Mouse (Mus musculus): ENCODE measurements at regions not wholly inside any gene's neighbourhood (a gene's known extent, or its start where the extent isn't known, plus 50 kb on each side); places are given as distances from the start of the nearest gene placed in this dataset.

GRCm38 (mm10) chr6:51162208-51163082 lies 270.0 kb upstream of the Nfe2l3 start:
- no peak for DNase-seq (ENCODE audit: low read depth, low spot score)

GRCm38 (mm10) chr6:51163266-51163665 lies 269.2 kb upstream of the Nfe2l3 start:
- DNase-seq (ENCODE audit: low read depth, low spot score), result no peak

GRCm38 (mm10) chr6:51163882-51164281 lies 268.6 kb upstream of the Nfe2l3 start:
- no peak for DNase-seq (ENCODE audit: low read depth, low spot score)

- DNase-seq (ENCODE audit: low read depth, low spot score), result no peak
Measured at GRCm38 (mm10) chr6:51167028-51167427, 265.4 kb upstream of the Nfe2l3 start.

- DNase-seq (ENCODE audit: low read depth, low spot score), result peak; percentile 74
Measured at GRCm38 (mm10) chr6:51168048-51168447, 264.4 kb upstream of the Nfe2l3 start.

DNA sequence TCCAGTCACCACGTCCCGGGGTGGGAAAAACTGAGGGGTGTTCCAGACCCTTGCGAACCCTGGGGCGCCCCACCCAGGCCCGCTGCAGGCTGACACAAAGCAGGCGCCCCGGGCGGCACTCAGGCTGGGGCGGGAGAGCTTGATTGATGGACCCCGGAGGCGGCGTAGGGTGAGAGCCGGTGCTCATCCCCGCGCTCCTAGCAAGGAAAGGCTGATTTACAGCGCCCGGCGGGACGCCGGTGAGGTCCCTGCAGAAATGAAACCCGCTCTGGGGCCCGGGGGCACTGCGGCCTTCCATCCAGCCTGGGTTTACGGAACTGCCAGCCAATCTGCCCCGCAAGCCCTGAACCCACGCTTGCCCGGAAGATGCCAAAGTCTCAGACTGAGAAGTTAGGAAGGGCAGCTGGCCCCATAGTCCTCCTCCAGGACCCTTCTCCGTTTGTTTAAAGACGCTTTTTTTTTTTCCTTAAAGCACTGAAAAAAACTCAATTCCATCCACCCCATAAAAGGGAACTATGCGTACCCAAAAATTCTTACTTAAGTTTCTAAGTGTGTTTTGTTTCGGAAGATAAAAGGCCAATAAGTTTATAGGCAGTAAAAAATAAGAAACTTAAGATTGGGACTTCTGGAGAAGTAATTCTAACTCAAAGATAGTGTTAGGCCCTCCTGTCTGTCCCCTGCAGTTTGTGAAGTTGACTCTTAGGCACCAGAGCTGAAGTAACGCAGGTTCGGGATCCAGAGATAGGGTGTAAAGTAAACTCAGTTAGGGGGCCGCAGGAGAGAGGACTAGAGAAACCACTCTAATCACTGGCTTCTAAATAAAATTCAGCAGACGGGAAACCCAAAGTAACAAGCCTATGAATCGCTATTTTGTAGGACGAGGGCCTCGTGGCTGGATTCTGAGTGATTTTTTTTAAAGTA lies 263.4 kb upstream of the Nfe2l3 start:
- no peak for DNase-seq (ENCODE audit: low read depth, low spot score)

DNA sequence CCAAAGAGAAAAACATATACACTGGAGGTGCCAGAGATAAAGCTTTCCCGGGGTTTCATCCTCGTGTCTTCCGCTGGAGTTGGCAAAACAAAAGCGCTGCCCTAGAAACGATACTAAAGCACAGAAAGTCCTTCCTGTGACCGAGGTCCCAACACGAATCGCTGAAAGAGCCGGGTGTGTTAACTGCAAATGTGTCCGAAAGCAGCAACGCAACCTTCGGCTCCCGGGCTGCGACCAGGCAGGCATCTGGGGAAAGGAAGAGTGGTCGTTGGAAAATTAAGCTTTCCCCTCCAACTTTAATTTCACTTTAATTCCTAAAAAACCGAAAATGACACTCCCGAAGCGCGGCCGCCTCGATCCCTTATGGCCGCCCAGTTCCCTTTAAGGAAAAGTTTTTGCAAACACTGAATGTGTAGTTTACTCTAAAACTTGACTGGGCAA lies 262.5 kb upstream of the Nfe2l3 start:
- DNase-seq (ENCODE audit: low read depth, low spot score), result no peak

DNA sequence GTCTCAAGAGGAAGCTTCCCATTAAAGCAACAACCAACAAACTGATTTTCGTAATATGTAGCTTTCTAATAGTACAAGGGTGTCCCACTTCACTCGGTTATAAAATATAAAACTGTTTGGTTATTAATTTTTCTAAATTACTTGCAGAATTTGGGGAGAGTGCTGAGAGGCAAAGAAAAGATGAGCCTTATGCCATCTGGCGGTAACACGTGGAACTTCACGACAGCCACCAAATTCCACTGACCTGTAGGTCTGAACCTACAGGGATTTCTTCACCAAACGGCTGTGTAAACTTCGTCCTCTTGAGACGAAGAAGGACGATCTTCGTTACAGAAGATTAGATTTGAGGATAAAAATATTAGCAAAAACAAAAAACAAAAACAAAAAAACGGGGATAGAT lies 262.1 kb upstream of the Nfe2l3 start:
- peak; percentile 77 for DNase-seq (ENCODE audit: low read depth, low spot score)

DNA sequence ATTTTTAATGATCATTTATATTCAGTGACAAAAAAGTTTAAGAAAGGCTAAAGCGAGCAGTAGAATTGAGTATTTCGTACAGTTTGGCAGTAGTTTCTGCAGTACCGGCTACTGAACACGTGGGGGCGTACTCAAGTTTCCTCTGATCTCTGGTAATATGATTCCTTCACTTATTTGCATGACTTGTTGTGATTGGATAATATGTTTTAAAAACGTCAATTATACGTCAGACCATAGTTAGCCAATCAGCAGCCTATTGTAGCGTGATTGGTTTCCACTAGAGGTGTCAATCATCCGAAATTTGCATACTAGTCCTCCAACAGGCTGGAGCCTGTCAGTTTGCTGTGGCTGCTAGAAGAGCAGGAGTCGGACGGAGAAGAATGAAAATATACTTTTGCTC lies 261.6 kb upstream of the Nfe2l3 start:
- DNase-seq (ENCODE audit: low read depth, low spot score), result peak; percentile 65

- no peak for DNase-seq (ENCODE audit: low read depth, low spot score)
Measured at GRCm38 (mm10) chr6:51171761-51172160, 260.7 kb upstream of the Nfe2l3 start.

GRCm38 (mm10) chr6:51172331-51172791 lies 260.1 kb upstream of the Nfe2l3 start:
- DNase-seq (ENCODE audit: low read depth, low spot score), result no peak

DNA sequence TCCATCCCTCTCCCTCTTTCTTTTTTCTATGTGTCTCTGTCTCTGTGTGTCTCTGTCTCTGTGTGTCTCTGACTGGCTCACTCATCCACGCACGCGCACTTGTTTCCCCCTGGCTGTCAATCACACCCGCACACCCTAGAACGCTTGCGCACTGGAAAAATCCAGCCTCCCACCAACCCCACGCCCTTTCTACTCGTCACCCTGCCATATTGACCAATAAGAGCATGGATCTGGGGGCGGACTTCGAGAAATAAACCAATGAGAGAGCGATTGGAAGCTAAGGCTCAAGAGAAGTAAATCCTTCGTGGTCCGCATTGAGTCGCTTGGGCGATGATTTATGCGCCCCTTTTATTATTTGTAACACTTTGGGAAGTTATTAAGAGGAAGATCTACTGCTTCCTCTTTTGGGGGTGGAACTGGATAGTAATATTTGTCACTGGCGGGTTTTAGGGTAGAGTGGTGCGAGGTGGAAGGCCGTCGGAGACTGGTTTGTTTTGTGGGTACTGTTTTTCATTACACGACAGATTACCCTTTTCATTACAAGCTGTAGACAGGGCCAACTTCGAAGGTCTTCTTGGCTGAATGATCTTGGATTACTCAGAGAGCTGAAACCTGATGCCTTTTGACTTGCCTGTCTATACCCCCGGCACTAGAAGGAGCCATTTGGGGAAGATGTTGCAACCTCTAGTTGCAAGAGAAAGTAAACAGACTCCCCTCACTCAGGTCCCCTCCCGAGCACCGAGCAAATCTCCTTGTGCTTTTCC lies 259.4 kb upstream of the Nfe2l3 start:
- peak; percentile 57 for DNase-seq (ENCODE audit: low read depth, low spot score)

DNA sequence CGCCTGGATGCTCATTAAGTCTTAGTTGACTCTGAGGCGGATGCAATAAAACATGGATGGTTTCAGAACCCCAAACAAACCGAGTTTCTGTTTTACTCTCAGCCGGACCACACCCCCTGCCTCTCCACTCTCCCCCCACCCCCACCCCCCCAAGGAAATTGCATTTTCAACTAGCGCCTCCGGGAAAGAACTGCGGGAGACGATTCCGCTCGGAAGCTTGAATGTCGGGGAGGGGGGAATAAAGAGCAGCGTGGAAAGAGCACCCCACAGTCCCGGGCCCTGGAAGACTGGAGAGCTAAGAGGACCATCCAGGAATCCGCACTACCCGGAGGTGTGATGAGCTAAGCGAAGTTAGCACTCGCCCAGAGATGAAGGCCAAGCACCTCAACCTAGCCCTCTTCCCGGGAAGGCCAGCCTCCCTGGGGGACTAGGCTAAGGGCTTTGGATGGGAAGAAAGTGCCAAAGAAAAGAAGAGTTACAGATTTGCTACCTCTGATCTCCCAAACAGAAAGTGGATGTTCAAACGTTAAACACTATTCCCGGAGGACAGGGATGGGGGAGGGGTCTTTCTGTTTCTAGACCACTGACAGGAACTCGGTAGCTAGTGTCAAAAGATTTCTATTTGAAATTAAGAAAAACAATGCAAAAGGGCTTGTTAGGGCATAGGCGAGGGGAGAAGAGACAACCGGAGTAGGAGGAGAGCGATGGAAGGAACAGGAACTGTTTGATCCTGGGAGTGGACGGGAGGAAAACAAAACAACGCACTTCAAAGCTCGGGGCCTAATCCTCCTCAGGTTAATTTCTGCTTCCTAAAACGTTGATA lies 258.6 kb upstream of the Nfe2l3 start:
- DNase-seq (ENCODE audit: low read depth, low spot score), result no peak

DNA sequence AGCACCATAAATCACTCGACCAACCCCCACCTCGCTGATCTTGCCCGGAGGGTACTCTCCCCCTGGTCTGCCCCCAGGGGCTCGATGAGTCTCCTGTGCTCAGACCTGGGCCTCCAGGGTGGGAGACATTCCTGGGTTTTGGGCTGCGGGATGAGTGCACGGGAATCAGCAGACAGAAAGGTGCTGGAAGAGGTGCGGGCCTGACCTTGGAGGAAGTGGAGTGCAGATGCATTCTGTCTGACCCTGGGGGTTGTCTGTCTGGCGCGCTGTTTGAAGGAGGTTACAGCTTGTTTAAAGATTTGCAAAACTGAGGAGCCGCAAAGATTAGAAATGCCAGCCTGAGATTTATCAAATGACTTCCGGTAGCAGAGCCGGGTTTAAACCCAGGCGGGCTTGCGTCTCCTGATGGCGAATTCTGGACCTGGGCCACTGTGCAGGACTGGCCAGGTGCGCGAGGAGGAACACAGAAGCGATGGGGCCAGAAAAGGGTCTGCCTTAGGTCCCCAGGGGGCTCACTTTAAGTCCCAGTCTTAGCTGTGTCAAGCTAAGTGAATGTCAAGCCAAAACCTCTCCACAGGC lies 257.9 kb upstream of the Nfe2l3 start:
- peak; percentile 23 for DNase-seq (ENCODE audit: low read depth, low spot score)

DNA sequence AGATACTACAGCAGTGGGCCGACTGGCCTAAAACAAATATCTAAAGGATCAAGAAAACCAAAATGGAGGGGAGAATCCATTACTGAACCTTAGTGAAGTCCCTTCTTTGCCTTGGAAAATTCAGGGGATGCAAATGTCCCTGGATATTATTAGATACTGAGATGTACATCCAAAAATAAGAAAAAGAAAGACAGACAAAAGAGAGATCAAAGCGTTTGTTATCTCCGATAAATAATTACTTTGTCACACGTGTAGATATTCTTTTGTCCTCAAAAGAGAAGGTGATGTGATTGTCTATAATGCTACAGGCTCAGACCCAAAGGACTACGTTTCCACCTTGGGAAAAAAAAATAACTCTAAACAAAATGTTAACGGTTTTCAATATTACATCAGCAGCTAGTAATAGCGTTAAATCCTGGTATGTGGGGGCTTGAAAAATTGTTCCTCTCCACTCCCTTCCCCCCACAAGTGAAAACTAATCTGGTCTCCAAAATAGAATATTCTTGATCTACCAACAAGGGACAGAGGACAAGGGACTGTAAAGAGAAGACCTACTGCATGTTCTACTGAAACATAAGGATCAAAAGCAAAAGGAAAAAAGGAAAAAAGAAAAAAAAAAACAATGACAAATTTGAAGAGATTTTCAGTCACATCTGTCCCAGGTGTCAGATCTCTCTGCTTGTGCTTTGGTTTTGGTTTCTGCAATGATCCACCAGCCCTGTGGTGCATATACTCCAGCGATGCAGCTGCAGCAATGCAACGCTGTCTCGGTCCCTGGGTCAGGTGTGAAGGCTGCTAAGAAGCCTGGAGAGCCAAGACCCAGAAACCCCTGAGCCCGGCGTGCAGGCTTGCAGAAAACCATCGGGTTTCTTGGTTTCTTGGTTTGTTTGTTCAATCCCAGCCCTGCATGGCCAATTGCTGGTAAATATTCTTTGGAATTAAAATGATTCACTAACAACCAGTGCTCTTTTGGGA lies 256.6 kb upstream of the Nfe2l3 start:
- DNase-seq (ENCODE audit: low read depth, low spot score), result no peak

DNA sequence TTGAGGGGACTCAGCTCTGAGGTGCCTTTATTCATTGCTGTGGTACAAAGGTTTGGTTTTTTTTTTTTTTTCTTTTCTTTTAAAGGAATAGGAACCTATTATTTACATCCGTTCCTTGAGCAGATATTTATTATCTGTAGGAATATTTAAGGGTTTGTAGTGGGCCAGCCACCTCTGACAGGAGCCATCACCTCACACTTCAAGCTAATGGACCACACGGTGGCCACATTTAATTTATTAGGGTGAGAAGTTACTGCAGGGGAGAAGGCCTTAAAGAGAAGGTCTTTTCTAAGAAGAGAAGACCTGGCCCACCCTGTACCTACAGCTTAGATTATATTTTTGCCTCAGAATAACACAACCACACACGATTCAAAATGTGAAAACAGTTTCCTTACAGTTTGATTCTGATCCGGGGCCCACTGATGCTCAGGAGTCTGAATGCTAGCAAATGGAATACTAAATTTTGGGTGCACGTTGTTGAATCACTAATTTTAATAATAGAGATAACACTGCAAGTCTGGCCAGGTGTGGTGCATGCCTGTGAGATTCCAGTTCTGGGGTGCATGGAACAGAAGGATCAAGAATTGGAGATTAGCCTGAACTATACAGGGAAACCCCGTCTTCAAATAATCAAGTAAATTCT lies 255.6 kb upstream of the Nfe2l3 start:
- DNase-seq (ENCODE audit: low read depth, low spot score), result no peak

- no peak for DNase-seq (ENCODE audit: low read depth, low spot score)
Measured at GRCm38 (mm10) chr6:51177701-51178060, 254.8 kb upstream of the Nfe2l3 start.

GRCm38 (mm10) chr6:51178061-51178791 lies 254.2 kb upstream of the Nfe2l3 start:
- DNase-seq (ENCODE audit: low read depth, low spot score), result peak; percentile 83
